Mouse (Mus musculus): Measurements from ENCODE around the gene Sav1. TPM values are rescaled to one million over a fixed set of nuclear protein-coding genes. Genes with fewer than 3 reads are reported as not detected.

Sav1 gene
- 1.7 and 2.1 TPM in 2 replicates for polyA plus RNA-seq (2012; rRNA removed; ENCODE audit: low replicate concordance)

DNA sequence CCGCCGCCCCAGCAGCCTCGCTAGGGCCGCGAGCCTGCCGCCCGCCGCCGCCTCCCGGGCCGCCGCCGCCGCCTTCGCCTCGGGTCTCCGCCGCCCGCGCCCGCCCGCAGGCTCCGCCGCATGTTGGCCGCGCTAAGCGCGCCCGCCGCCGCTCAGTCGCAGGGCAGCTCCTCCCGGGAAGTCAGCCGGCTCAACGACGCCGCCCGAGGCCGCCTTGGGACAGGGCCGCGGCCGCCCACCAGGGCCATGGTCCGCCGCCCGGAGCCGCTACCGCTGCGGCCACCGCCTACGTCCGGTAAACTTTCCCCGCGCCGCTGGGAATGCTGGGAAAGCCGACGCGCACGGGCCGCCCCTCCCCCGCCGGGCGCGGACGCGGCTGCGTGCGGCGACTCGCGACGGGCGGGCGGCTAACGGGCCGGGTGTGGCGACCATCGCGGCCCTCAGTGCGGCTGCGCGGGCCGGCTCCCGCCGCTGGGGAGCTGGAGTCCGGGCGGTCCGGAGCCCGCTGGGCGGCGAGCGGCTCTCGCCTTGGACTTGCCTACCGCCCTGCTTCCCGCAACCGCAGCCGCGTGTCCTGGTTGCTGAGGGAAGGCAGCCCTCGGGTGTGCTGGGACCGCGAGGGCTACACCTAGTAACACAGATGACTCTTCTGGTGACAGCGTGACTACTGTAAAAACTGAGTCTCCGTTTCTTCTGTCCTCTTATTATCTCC is at the start of gene Sav1:
Gene Sav1 (minus strand): TSS at position 217 of the 712 bp plus-strand sequence.

Other genes starting within 250 kb of the Sav1 start
- gene Cdkl1, start 195.7 kb downstream of the Sav1 start, polyA plus RNA-seq (2012; rRNA removed; ENCODE audit: low replicate concordance), result 0.20 TPM in 1 of 2 replicates, not detected in the other
- gene Atl1, start 94.4 kb downstream of the Sav1 start, polyA plus RNA-seq (2012; rRNA removed; ENCODE audit: low replicate concordance), result 0.21 and 1.1 TPM in 2 replicates
- gene Map4k5, start 93.8 kb downstream of the Sav1 start, polyA plus RNA-seq (2012; rRNA removed; ENCODE audit: low replicate concordance), result 2.4 and 4.0 TPM in 2 replicates
- 1.2 and 2.1 TPM in 2 replicates for gene Nin, start 126.7 kb upstream of the Sav1 start, polyA plus RNA-seq (2012; rRNA removed; ENCODE audit: low replicate concordance)
- not detected in 2 replicates for gene Abhd12b, start 167.1 kb upstream of the Sav1 start, polyA plus RNA-seq (2012; rRNA removed; ENCODE audit: low replicate concordance)
- 2.3 and 3.3 TPM in 2 replicates for gene Pygl, start 244.5 kb upstream of the Sav1 start, polyA plus RNA-seq (2012; rRNA removed; ENCODE audit: low replicate concordance)

Measured in duodenum, adult 2 months (tissue).